Comparison of ENCODE assay signal across 9 mouse cellular contexts in the genomic region with DNA sequence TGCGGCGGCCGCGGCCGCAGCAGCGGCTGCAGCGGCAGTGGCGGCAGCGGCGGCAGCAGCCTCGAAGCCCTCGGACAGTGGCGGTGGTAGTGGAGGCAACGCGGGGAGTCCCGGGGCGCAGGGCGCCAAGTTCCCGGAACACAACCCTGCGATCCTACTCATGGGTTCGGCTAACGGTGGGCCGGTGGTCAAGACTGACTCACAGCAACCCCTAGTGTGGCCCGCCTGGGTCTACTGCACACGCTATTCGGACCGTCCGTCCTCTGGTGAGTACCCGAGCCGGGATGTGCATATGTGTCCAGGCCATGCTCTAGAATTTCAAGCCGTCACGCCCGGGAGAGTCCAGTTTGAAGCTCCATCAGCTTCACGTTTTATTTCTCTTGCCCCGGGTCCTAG. TPM values are rescaled to one million over a fixed set of nuclear protein-coding genes. Genes with fewer than 3 reads are reported as not detected.
DNase-seq lines count a peak whose midpoint lies in the region; ATAC-seq and TF ChIP-seq lines count a peak whose summit lies in the region.
"Had no signal": no experiment of that assay in that cellular context is flagged by ENCODE, and none has a peak within 500 bp of the region (broad histone marks: within the 10 kb centered on the region; RNA-seq: fewer than 3 reads in every experiment).

No protein-coding gene starts in this region.

- peak overlapping the region; percentile 68 for H3K9ac ChIP-seq in embryonic facial prominence, embryonic 14.5 days (ENCODE audit: low read depth, low read length)
- no peak overlapping the region for H3K9ac ChIP-seq in intestine, embryonic 14.5 days (ENCODE audit: low read length)
- peak overlapping the region; percentile 59 for H3K9ac ChIP-seq in neural tube, embryonic 12.5 days

- TF ChIP-seq CTCF in kidney, adult 2 months (conservative IDR thresholded peaks at IDR 0.05; ENCODE audit: insufficient read depth, insufficient read length, low read depth, low read length): no peak

- no peaks in the 10 kb centered on the region for H3K9me3 ChIP-seq in embryonic facial prominence, embryonic 14.5 days (ENCODE audit: control insufficient read depth, low read length)
- H3K9me3 ChIP-seq in intestine, embryonic 14.5 days (ENCODE audit: control insufficient read depth, low read length): no peaks in the 10 kb centered on the region
- no peaks in the 10 kb centered on the region for H3K9me3 ChIP-seq in neural tube, embryonic 12.5 days

- H3K4me3 ChIP-seq in kidney, adult 2 months (ENCODE audit: insufficient read depth, low read depth, low read length): no peak overlapping the region
- H3K4me3 ChIP-seq in embryonic facial prominence, embryonic 14.5 days (ENCODE audit: low read depth, low read length): peak overlapping the region; percentile 52
- peak overlapping the region; percentile 44 for H3K4me3 ChIP-seq in intestine, embryonic 14.5 days (ENCODE audit: low read depth, low read length)
- peak overlapping the region; percentile 41 for H3K4me3 ChIP-seq in neural tube, embryonic 12.5 days

- peak; percentile 9 for DNase-seq in kidney, postnatal 14 days
- DNase-seq in kidney, adult 2 months: no peak
- no peak for DNase-seq in embryonic facial prominence, embryonic 14.5 days (ENCODE audit: low spot score)
- no peak for DNase-seq in intestine, embryonic 14.5 days (ENCODE audit: low spot score)
- no peak for DNase-seq in right cerebral cortex, postnatal 4 days
- DNase-seq in right cerebral cortex, adult 2 months (ENCODE audit: low spot score in 2 of 2): no peak

- 4% methylated on average over 35 of the region's 35 CpGs for WGBS in kidney, adult 2 months
- under 1% methylated on average over 23 of the region's 35 CpGs for WGBS in embryonic facial prominence, embryonic 14.5 days
- WGBS in intestine, embryonic 14.5 days: 2% methylated on average over 35 of the region's 35 CpGs
- WGBS in neural tube, embryonic 12.5 days: 0% methylated on average over 35 of the region's 35 CpGs

- H3K27ac ChIP-seq in kidney, adult 2 months (ENCODE audit: insufficient read depth, low read depth, low read length): no peak overlapping the region
- no peak overlapping the region for H3K27ac ChIP-seq in embryonic facial prominence, embryonic 14.5 days (replicated peaks; ENCODE audit: low read depth, low read length)
- H3K27ac ChIP-seq in intestine, embryonic 14.5 days (ENCODE audit: low read depth): no peak overlapping the region
- no peak overlapping the region for H3K27ac ChIP-seq in neural tube, embryonic 12.5 days

- no peaks in the 10 kb centered on the region for H3K36me3 ChIP-seq in kidney, adult 2 months (ENCODE audit: control insufficient read depth, insufficient read depth, low read length)
- no peaks in the 10 kb centered on the region for H3K36me3 ChIP-seq in embryonic facial prominence, embryonic 14.5 days (ENCODE audit: control insufficient read depth, insufficient read depth, low read length)
- H3K36me3 ChIP-seq in intestine, embryonic 14.5 days (ENCODE audit: control insufficient read depth, insufficient read depth, low read length): no peaks in the 10 kb centered on the region
- H3K36me3 ChIP-seq in neural tube, embryonic 12.5 days: no peaks in the 10 kb centered on the region

- TF ChIP-seq POLR2A in kidney, adult 2 months (IDR thresholded peaks at IDR 0.05; ENCODE audit: low read depth, low read length): no peak

- ATAC-seq in embryonic facial prominence, embryonic 14.5 days (ENCODE audit: low read depth): no peak
- 0 out of 2 replicates have a peak, but pooled peaks have one; percentile 30 for ATAC-seq in intestine, embryonic 14.5 days (replicated peaks; ENCODE audit: low FRiP score, low TSS enrichment, low read depth)
- peak; percentile 42; the same call in 1 of the 2 replicates for ATAC-seq in neural tube, embryonic 12.5 days (ENCODE audit: low FRiP score, low read depth)
- ATAC-seq in granulocyte monocyte progenitor cell, adult 5-6 weeks (replicated peaks; ENCODE audit: poor library complexity, severe bottlenecking): no peak

- H3K4me2 ChIP-seq in embryonic facial prominence, embryonic 14.5 days (ENCODE audit: low read depth, low read length): peak overlapping the region; percentile 84
- peak overlapping the region; percentile 68 for H3K4me2 ChIP-seq in intestine, embryonic 14.5 days (ENCODE audit: low read length)
- H3K4me2 ChIP-seq in neural tube, embryonic 12.5 days (replicated peaks): peak overlapping the region; percentile 69

- peaks cover 16% of the 10 kb centered on the region for H3K27me3 ChIP-seq in kidney, adult 2 months (replicated peaks; ENCODE audit: control insufficient read depth, insufficient read depth, low read length)
- H3K27me3 ChIP-seq in embryonic facial prominence, embryonic 14.5 days (replicated peaks; ENCODE audit: control insufficient read depth, insufficient read depth, low read length): peaks cover 94% of the 10 kb centered on the region
- H3K27me3 ChIP-seq in intestine, embryonic 14.5 days (replicated peaks; ENCODE audit: control insufficient read depth, insufficient read depth, low read length): peaks cover 98% of the 10 kb centered on the region
- H3K27me3 ChIP-seq in neural tube, embryonic 12.5 days (replicated peaks): peaks cover 92% of the 10 kb centered on the region

- no peaks in the 10 kb centered on the region for H3K4me1 ChIP-seq in kidney, adult 2 months (ENCODE audit: control insufficient read depth, insufficient read depth, low read length)
- peaks cover 4% of the 10 kb centered on the region; the same call in 1 of the 2 replicates for H3K4me1 ChIP-seq in embryonic facial prominence, embryonic 14.5 days (ENCODE audit: control insufficient read depth, insufficient read depth, low read length)
- H3K4me1 ChIP-seq in intestine, embryonic 14.5 days (replicated peaks; ENCODE audit: control insufficient read depth, insufficient read depth, low read length): 0 out of 2 replicates have a peak, but pooled peaks cover 4% of the 10 kb centered on the region
- H3K4me1 ChIP-seq in neural tube, embryonic 12.5 days: peaks cover 22% of the 10 kb centered on the region

RNA-seq across cellular contexts. Expression of a gene that starts 1.4 kb away (rescaled TPM):
- 0.08 TPM in 1 of 2 replicates, not detected in the other for polyA plus RNA-seq in kidney, adult 2 months (2012; rRNA removed)
- 2.0 TPM in 2 replicates for polyA plus RNA-seq in embryonic facial prominence, embryonic 14.5 days (2014; fragmentation: Nextera tagmentation; extraction: Ambion mirVana)
- not detected in 2 replicates for polyA plus RNA-seq in intestine, embryonic 14.5 days (2014; fragmentation: Nextera tagmentation; extraction: Ambion mirVana)
- polyA plus RNA-seq in neural tube, embryonic 12.5 days (2016; fragmentation: Nextera tagmentation; extraction: Ambion mirVana): 3.9 and 4.2 TPM in 2 replicates
- not detected in 2 replicates for total RNA-seq in granulocyte monocyte progenitor cell, adult 5-6 weeks (2014; fragmentation: Nextera tagmentation)
- not detected in 2 replicates for total RNA-seq in granulocyte monocyte progenitor cell, adult 5-6 weeks (2017)
- polyA plus RNA-seq: large intestine, adult 2 months had no signal

Comparison
In these comparisons a context has a peak if more than half of its experiments do, and no peak if none do; other contexts are left out.
1. ATAC-seq: peak in intestine, embryonic 14.5 days (single experiment) and neural tube, embryonic 12.5 days (single experiment); none in embryonic facial prominence, embryonic 14.5 days (single experiment) and granulocyte monocyte progenitor cell, adult 5-6 weeks (single experiment).
2. Peak in every context shown above with its lines, with median percentiles within 50 percentile points of each other: H3K4me2 ChIP-seq.